Mouse (Mus musculus): ENCODE data around the gene Asap2. TPM values are rescaled to one million over a fixed set of nuclear protein-coding genes. Genes with fewer than 3 reads are reported as not detected.
A peak's percentile ranks its signal among the peaks of the same experiment; 100 is the strongest.

The Asap2 gene
- polyA plus RNA-seq, 1 experiment from 2014 or later: 18.9 TPM

GRCm38 (mm10) chr12:21264970-21265369 is 274.7 kb downstream of the Asap2 start:
- DNase-seq (ENCODE audit: low spot score): no peak
- no peak overlapping the region for H3K4me2 ChIP-seq (ENCODE audit: low read depth, low read length, severe bottlenecking)
- no peak overlapping the region for H3K4me3 ChIP-seq (ENCODE audit: low read depth, low read length)
- no peaks in the 10 kb centered on the region; the same call in 1 of the 2 replicates for H3K36me3 ChIP-seq (ENCODE audit: control insufficient read depth, insufficient read depth, low read length)
- WGBS: 92% methylated on average over 3 of the region's 3 CpGs
- no peak overlapping the region for H3K27ac ChIP-seq (ENCODE audit: low read depth, low read length)
- no peaks in the 10 kb centered on the region for H3K9me3 ChIP-seq (ENCODE audit: control insufficient read depth, low read length)
- H3K9ac ChIP-seq (ENCODE audit: low read length): no peak overlapping the region
- no peak for ATAC-seq (replicated peaks; ENCODE audit: low FRiP score)
- H3K4me1 ChIP-seq (replicated peaks; ENCODE audit: control insufficient read depth, insufficient read depth, low read length): no peaks in the 10 kb centered on the region
- H3K27me3 ChIP-seq (ENCODE audit: control insufficient read depth, insufficient read depth, low read length): no peaks in the 10 kb centered on the region

GRCm38 (mm10) chr12:21265501-21265900 is 275.2 kb downstream of the Asap2 start:
- no peaks in the 10 kb centered on the region for H3K27me3 ChIP-seq (ENCODE audit: control insufficient read depth, insufficient read depth, low read length)
- H3K36me3 ChIP-seq (ENCODE audit: control insufficient read depth, insufficient read depth, low read length): no peaks in the 10 kb centered on the region; the same call in 1 of the 2 replicates
- H3K4me2 ChIP-seq (ENCODE audit: low read depth, low read length, severe bottlenecking): no peak overlapping the region
- DNase-seq (ENCODE audit: low spot score) (no peak), ATAC-seq (replicated peaks; ENCODE audit: low FRiP score) (no peak)
- no peak overlapping the region for H3K4me3 ChIP-seq (ENCODE audit: low read depth, low read length)
- no peak overlapping the region for H3K9ac ChIP-seq (ENCODE audit: low read length)
- WGBS: 89% methylated on average over 4 of the region's 4 CpGs
- no peaks in the 10 kb centered on the region for H3K9me3 ChIP-seq (ENCODE audit: control insufficient read depth, low read length)
- H3K27ac ChIP-seq (ENCODE audit: low read depth, low read length): no peak overlapping the region
- no peaks in the 10 kb centered on the region for H3K4me1 ChIP-seq (replicated peaks; ENCODE audit: control insufficient read depth, insufficient read depth, low read length)

- Histone ChIP-seq H3K9me3 (ENCODE audit: control insufficient read depth, low read length) (no peaks in the 10 kb centered on the region), H3K36me3 (ENCODE audit: control insufficient read depth, insufficient read depth, low read length) (no peaks in the 10 kb centered on the region; the same call in 1 of the 2 replicates), H3K4me1 (replicated peaks; ENCODE audit: control insufficient read depth, insufficient read depth, low read length) (no peaks in the 10 kb centered on the region), H3K27me3 (ENCODE audit: control insufficient read depth, insufficient read depth, low read length) (no peaks in the 10 kb centered on the region), H3K27ac (ENCODE audit: low read depth, low read length) (no peak overlapping the region), H3K9ac (ENCODE audit: low read length) (no peak overlapping the region), H3K4me2 (ENCODE audit: low read depth, low read length, severe bottlenecking) (no peak overlapping the region), H3K4me3 (ENCODE audit: low read depth, low read length) (no peak overlapping the region)
- DNase-seq (ENCODE audit: low spot score) (peak; percentile 73), ATAC-seq (replicated peaks; ENCODE audit: low FRiP score) (peak; percentile 71)
- WGBS: 83% methylated on average over 14 of the region's 14 CpGs
Measured at GRCm38 (mm10) chr12:21265946-21266783, 275.9 kb downstream of the Asap2 start.

- no peaks in the 10 kb centered on the region for H3K4me1 ChIP-seq (replicated peaks; ENCODE audit: control insufficient read depth, insufficient read depth, low read length)
- peak; percentile 28; the same call in 1 of the 2 replicates for ATAC-seq (replicated peaks; ENCODE audit: low FRiP score)
- no peaks in the 10 kb centered on the region for H3K9me3 ChIP-seq (ENCODE audit: control insufficient read depth, low read length)
- WGBS: 77% methylated on average over 2 of the region's 2 CpGs
- no peak overlapping the region for H3K9ac ChIP-seq (ENCODE audit: low read length)
- no peak overlapping the region for H3K4me2 ChIP-seq (ENCODE audit: low read depth, low read length, severe bottlenecking)
- no peak overlapping the region for H3K4me3 ChIP-seq (ENCODE audit: low read depth, low read length)
- no peaks in the 10 kb centered on the region for H3K27me3 ChIP-seq (ENCODE audit: control insufficient read depth, insufficient read depth, low read length)
- no peak overlapping the region for H3K27ac ChIP-seq (ENCODE audit: low read depth, low read length)
- H3K36me3 ChIP-seq (ENCODE audit: control insufficient read depth, insufficient read depth, low read length): no peaks in the 10 kb centered on the region; the same call in 1 of the 2 replicates
- no peak for DNase-seq (ENCODE audit: low spot score)
Measured at GRCm38 (mm10) chr12:21266784-21267098, 276.5 kb downstream of the Asap2 start.

- H3K4me3 ChIP-seq (ENCODE audit: low read depth, low read length): no peak overlapping the region
- ATAC-seq (replicated peaks; ENCODE audit: low FRiP score): no peak
- WGBS: 97% methylated on average over 8 of the region's 8 CpGs
- no peak overlapping the region for H3K4me2 ChIP-seq (ENCODE audit: low read depth, low read length, severe bottlenecking)
- H3K9ac ChIP-seq (ENCODE audit: low read length): no peak overlapping the region
- no peaks in the 10 kb centered on the region for H3K4me1 ChIP-seq (replicated peaks; ENCODE audit: control insufficient read depth, insufficient read depth, low read length)
- H3K27ac ChIP-seq (ENCODE audit: low read depth, low read length): no peak overlapping the region
- H3K36me3 ChIP-seq (ENCODE audit: control insufficient read depth, insufficient read depth, low read length): no peaks in the 10 kb centered on the region; the same call in 1 of the 2 replicates
- no peaks in the 10 kb centered on the region for H3K9me3 ChIP-seq (ENCODE audit: control insufficient read depth, low read length)
- DNase-seq (ENCODE audit: low spot score): no peak
- no peaks in the 10 kb centered on the region for H3K27me3 ChIP-seq (ENCODE audit: control insufficient read depth, insufficient read depth, low read length)
Measured at GRCm38 (mm10) chr12:21268083-21268616, 277.9 kb downstream of the Asap2 start.

- 88% methylated on average over 7 of the region's 7 CpGs for WGBS
- Histone ChIP-seq H3K27ac (ENCODE audit: low read depth, low read length) (no peak overlapping the region), H3K36me3 (ENCODE audit: control insufficient read depth, insufficient read depth, low read length) (no peaks in the 10 kb centered on the region; the same call in 1 of the 2 replicates), H3K9me3 (ENCODE audit: control insufficient read depth, low read length) (no peaks in the 10 kb centered on the region), H3K4me3 (ENCODE audit: low read depth, low read length) (no peak overlapping the region), H3K9ac (ENCODE audit: low read length) (no peak overlapping the region), H3K4me1 (replicated peaks; ENCODE audit: control insufficient read depth, insufficient read depth, low read length) (no peaks in the 10 kb centered on the region), H3K4me2 (ENCODE audit: low read depth, low read length, severe bottlenecking) (no peak overlapping the region), H3K27me3 (ENCODE audit: control insufficient read depth, insufficient read depth, low read length) (no peaks in the 10 kb centered on the region)
- DNase-seq (ENCODE audit: low spot score) (no peak), ATAC-seq (replicated peaks; ENCODE audit: low FRiP score) (no peak)
Measured at GRCm38 (mm10) chr12:21274446-21274845, 284.2 kb downstream of the Asap2 start.

- H3K4me3 ChIP-seq (ENCODE audit: low read depth, low read length): no peak overlapping the region
- 85% methylated on average over 1 of the region's 1 CpGs for WGBS
- no peak for ATAC-seq (replicated peaks; ENCODE audit: low FRiP score)
- H3K4me2 ChIP-seq (ENCODE audit: low read depth, low read length, severe bottlenecking): no peak overlapping the region
- no peak overlapping the region for H3K9ac ChIP-seq (ENCODE audit: low read length)
- H3K27ac ChIP-seq (ENCODE audit: low read depth, low read length): no peak overlapping the region
- H3K36me3 ChIP-seq (ENCODE audit: control insufficient read depth, insufficient read depth, low read length): no peaks in the 10 kb centered on the region
- no peaks in the 10 kb centered on the region for H3K27me3 ChIP-seq (ENCODE audit: control insufficient read depth, insufficient read depth, low read length)
- H3K9me3 ChIP-seq (ENCODE audit: control insufficient read depth, low read length): no peaks in the 10 kb centered on the region
- no peak for DNase-seq (ENCODE audit: low spot score)
- H3K4me1 ChIP-seq (replicated peaks; ENCODE audit: control insufficient read depth, insufficient read depth, low read length): no peaks in the 10 kb centered on the region
Measured at GRCm38 (mm10) chr12:21277352-21277864, 287.1 kb downstream of the Asap2 start.

GRCm38 (mm10) chr12:21284761-21285441 is 294.6 kb downstream of the Asap2 start, which contains the start of gene Cpsf3:
Cpsf3 (plus strand) TSS chr12:21285391.
- DNase-seq (ENCODE audit: low spot score): no peak
- Histone ChIP-seq H3K36me3 (ENCODE audit: control insufficient read depth, insufficient read depth, low read length) (no peaks in the 10 kb centered on the region), H3K4me2 (ENCODE audit: low read depth, low read length, severe bottlenecking) (peak within 1 kb of the TSS; percentile 67), H3K4me3 (ENCODE audit: low read depth, low read length) (peak within 1 kb of the TSS; percentile 56), H3K27ac (ENCODE audit: low read depth, low read length) (peak within 1 kb of the TSS; percentile 75), H3K27me3 (ENCODE audit: control insufficient read depth, insufficient read depth, low read length) (no peaks in the 10 kb centered on the region), H3K9ac (ENCODE audit: low read length) (peak within 1 kb of the TSS; percentile 85), H3K4me1 (replicated peaks; ENCODE audit: control insufficient read depth, insufficient read depth, low read length) (peaks cover 6% of the 10 kb centered on the region), H3K9me3 (ENCODE audit: control insufficient read depth, low read length) (no peaks in the 10 kb centered on the region)
- no peak for ATAC-seq (replicated peaks; ENCODE audit: low FRiP score)
- WGBS: 55% methylated on average over 11 of the region's 11 CpGs
